Mouse (Mus musculus) ES-E14 (cell line): Measurements from ENCODE around the gene Gm27027. TPM values are rescaled to one million over a fixed set of nuclear protein-coding genes. Genes with fewer than 3 reads are reported as not detected.

Experiments
- DNase-seq: peaks from one replicate; pipeline ENCODE4 v3.0.0-alpha.2; 2013; ENCODE audit warnings: low read depth, low spot score
- H3K27ac ChIP-seq: 2 replicates; pipeline ENCODE4 v1.5.1; 2012; ENCODE audit warnings: low read depth, mild to moderate bottlenecking, low read length, moderate library complexity, mixed read lengths; ENCODE audit not compliant: poor library complexity, insufficient read depth, severe bottlenecking
- H3K36me3 ChIP-seq: 2 replicates; pipeline ENCODE4 v1.6.1; 2012; ENCODE audit warnings: mild to moderate bottlenecking, low read length, moderate library complexity, mixed read lengths; ENCODE audit not compliant: control insufficient read depth, poor library complexity, insufficient read depth, severe bottlenecking
- H3K4me1 ChIP-seq, 2 experiments: fragments of 150-350 bp in 1 of 2; sonication (generic) in 1 of 2; 2 replicates each; pipeline ENCODE4 v1.6.1; 2012; ENCODE audit warnings: low read length in 2 of 2, mild to moderate bottlenecking in 1 of 2, mixed read lengths in 1 of 2; ENCODE audit not compliant: control insufficient read depth in 2 of 2, insufficient read depth in 2 of 2, poor library complexity in 1 of 2
- H3K4me3 ChIP-seq, 2 experiments: fragments of 150-350 bp in 1 of 2; sonication (generic) in 1 of 2; 2 replicates each; pipeline ENCODE4 v1.5.1; 2012; ENCODE audit warnings: low read length in 2 of 2, low read depth in 1 of 2, mild to moderate bottlenecking in 1 of 2, mixed read lengths in 1 of 2; ENCODE audit not compliant: insufficient read depth in 1 of 2, poor library complexity in 1 of 2, severe bottlenecking in 1 of 2
- H3K9ac ChIP-seq: 2 replicates; pipeline ENCODE4 v1.6.1; 2012; ENCODE audit warnings: low read depth, mild to moderate bottlenecking, low read length, mixed read lengths; ENCODE audit not compliant: poor library complexity, insufficient read depth, severe bottlenecking
- H3K9me3 ChIP-seq: fragments of 150-350 bp; sonication (generic); 2 replicates; pipeline ENCODE4 v1.6.1; 2012; ENCODE audit warnings: low read depth, mild to moderate bottlenecking, low read length; ENCODE audit not compliant: control insufficient read depth, insufficient read depth
- CHD2 ChIP-seq: IDR thresholded peaks from 2 replicates; pipeline ENCODE4 v1.6.1; 2014; ENCODE audit warnings: mild to moderate bottlenecking, low read depth, low read length, inconsistent platforms
- HCFC1 ChIP-seq: IDR thresholded peaks from 2 replicates; pipeline ENCODE4 v1.6.1; 2012; ENCODE audit warnings: low read length, inconsistent platforms, borderline replicate concordance; ENCODE audit not compliant: insufficient read depth
- MAFK ChIP-seq: IDR thresholded peaks from 2 replicates; pipeline ENCODE4 v1.6.1; 2014; ENCODE audit warnings: mild to moderate bottlenecking, low read depth, low read length, inconsistent platforms; ENCODE audit not compliant: insufficient read depth
- ZC3H11A ChIP-seq: IDR thresholded peaks from 2 replicates; pipeline ENCODE4 v1.6.1; 2012; ENCODE audit warnings: low read depth, mild to moderate bottlenecking, inconsistent platforms, low read length, borderline replicate concordance
- ZNF384 ChIP-seq: IDR thresholded peaks from 2 replicates; pipeline ENCODE4 v1.6.1; 2012; ENCODE audit warnings: low read depth, low read length, inconsistent platforms
- in situ Hi-C, 2 experiments: fragments of 600-800 bp; cut with MboI; formaldehyde crosslinking; loops; one replicate each; pipeline ENCODE4 v1.15.1; 2025; ENCODE audit warnings: low sequenced_read_pairs in 2 of 2, inconsistent platforms in 1 of 2; ENCODE audit not compliant: unreplicated experiment in 2 of 2
- total RNA-seq: library from RNA; depleted of rRNA; stranded (reverse); fragments of 300-350 nt; gene quantifications from 2 replicates; pipeline ENCODE4 v1.2.3, GENCODE M21; 2012

The Gm27027 gene
- total RNA-seq, 1 experiment, result not detected

- H3K36me3 ChIP-seq, result no peaks in the 10 kb centered on the region
- no peak overlapping the region for H3K9ac ChIP-seq
- H3K4me1 ChIP-seq, result peaks cover 0 to 4% of the 10 kb centered on the region in 2 experiments; a peak in 2 of 4 replicates
- H3K4me3 ChIP-seq, result no peak overlapping the region
- no peak for DNase-seq
- in situ Hi-C loops, result no loop called here
- no peak overlapping the region for H3K27ac ChIP-seq
- no peaks in the 10 kb centered on the region for H3K9me3 ChIP-seq
- no peak for TF ChIP-seq MAFK
- TF ChIP-seq ZC3H11A, result no peak
- TF ChIP-seq HCFC1, result no peak
- TF ChIP-seq CHD2, result no peak
- TF ChIP-seq ZNF384, result no peak
These were observed 42.4 kb downstream of the Gm27027 start for GRCm38 (mm10) chr2:93953726-93954125.

DNA sequence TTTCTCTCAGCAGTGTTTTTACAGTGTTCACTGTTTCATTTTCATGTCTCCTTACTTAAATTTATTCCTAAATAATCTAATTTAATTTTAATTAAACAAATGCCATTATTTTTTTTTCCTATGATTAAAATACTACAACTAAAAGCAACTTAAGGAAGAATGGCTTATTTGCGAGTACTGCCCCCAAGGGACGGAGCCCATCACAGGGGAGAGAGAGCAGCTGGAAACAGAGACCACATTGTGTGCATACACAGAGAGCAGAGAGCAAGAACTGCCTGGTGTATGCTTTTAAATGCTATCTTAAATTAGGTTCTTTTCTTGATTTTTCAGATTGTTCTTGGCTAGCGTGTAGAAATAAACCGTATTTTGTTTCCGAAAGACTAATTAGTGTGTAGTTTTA lies 49.2 kb downstream of the Gm27027 start:
- in situ Hi-C loops, result no loop called here
- no peaks in the 10 kb centered on the region for H3K36me3 ChIP-seq
- no peaks in the 10 kb centered on the region for H3K9me3 ChIP-seq
- TF ChIP-seq ZC3H11A, result no peak
- TF ChIP-seq HCFC1, result no peak
- TF ChIP-seq MAFK, result no peak
- TF ChIP-seq CHD2, result no peak
- TF ChIP-seq ZNF384, result no peak
- H3K4me3 ChIP-seq, result no peak overlapping the region
- DNase-seq, result no peak
- no peak overlapping the region for H3K9ac ChIP-seq
- no peak overlapping the region for H3K27ac ChIP-seq
- no peaks in the 10 kb centered on the region for H3K4me1 ChIP-seq

DNA sequence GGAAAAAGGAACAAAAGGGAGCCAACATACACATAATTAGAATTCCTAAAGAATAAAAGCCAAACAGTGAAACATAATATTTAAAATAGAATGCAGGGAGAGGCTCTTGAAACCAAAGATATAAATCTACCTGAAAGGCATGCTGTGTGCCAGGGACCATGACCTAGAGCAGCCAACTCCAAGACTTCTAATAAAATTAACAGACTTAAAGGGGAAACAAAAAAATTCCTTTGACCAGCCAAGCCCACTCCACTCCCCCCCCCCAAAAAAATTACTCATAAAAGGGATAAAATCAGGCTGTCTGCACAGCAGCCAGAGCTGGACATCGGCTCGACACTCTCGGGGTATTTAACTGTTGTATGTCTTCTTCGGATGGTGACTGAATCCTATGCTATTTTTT lies 51.3 kb downstream of the Gm27027 start:
- no peak for DNase-seq
- Histone ChIP-seq H3K4me3 (no peak overlapping the region), H3K4me1 (no peaks in the 10 kb centered on the region), H3K27ac (no peak overlapping the region), H3K9me3 (no peaks in the 10 kb centered on the region), H3K36me3 (no peaks in the 10 kb centered on the region), H3K9ac (no peak overlapping the region)
- TF ChIP-seq HCFC1 (no peak), MAFK (no peak), CHD2 (no peak), ZNF384 (no peak), ZC3H11A (no peak)
- in situ Hi-C loops, result no loop called here

- no peaks in the 10 kb centered on the region for H3K9me3 ChIP-seq
- TF ChIP-seq ZNF384, result no peak
- TF ChIP-seq ZC3H11A, result 0 out of 2 replicates have a peak, but pooled peaks have one; percentile 23
- no peaks in the 10 kb centered on the region for H3K4me1 ChIP-seq
- DNase-seq, result peak; percentile 61
- H3K4me3 ChIP-seq, result no peak overlapping the region
- H3K9ac ChIP-seq, result no peak overlapping the region
- no peaks in the 10 kb centered on the region for H3K36me3 ChIP-seq
- H3K27ac ChIP-seq, result no peak overlapping the region
- in situ Hi-C loops, result no loop called here
These were observed 52.1 kb downstream of the Gm27027 start for GRCm38 (mm10) chr2:93944099-93944498.

- no peak overlapping the region for H3K27ac ChIP-seq
- H3K4me1 ChIP-seq, result no peaks in the 10 kb centered on the region
- no peak overlapping the region for H3K9ac ChIP-seq
- DNase-seq, result no peak
- no peaks in the 10 kb centered on the region for H3K9me3 ChIP-seq
- no peaks in the 10 kb centered on the region for H3K36me3 ChIP-seq
- TF ChIP-seq MAFK (no peak), ZC3H11A (no peak), HCFC1 (no peak), ZNF384 (no peak), CHD2 (no peak)
- in situ Hi-C loops, result no loop called here
- H3K4me3 ChIP-seq, result no peak overlapping the region
These were observed 54.5 kb downstream of the Gm27027 start for GRCm38 (mm10) chr2:93941670-93942069.
